Comparison of ENCODE assay signal across 14 mouse cellular contexts in genomic region chr10:100199090-100199690, GRCm38 (mm10).
"Had no signal": no experiment of that assay in that cellular context is flagged by ENCODE, and none has a peak within 500 bp of the region (broad histone marks: within the 10 kb centered on the region; RNA-seq: fewer than 3 reads in every experiment).

No protein-coding gene starts in this region.

- H3K36me3 ChIP-seq: hindbrain, embryonic 15.5 days; kidney, embryonic 15.5 days; limb, embryonic 13.5 days; liver, embryonic 13.5 days; lung, embryonic 15.5 days; midbrain, embryonic 15.5 days; neural tube, embryonic 13.5 days; stomach, embryonic 15.5 days had no signal

- H3K27ac ChIP-seq: hindbrain, embryonic 15.5 days; kidney, embryonic 15.5 days; limb, embryonic 13.5 days; liver, embryonic 13.5 days; lung, embryonic 15.5 days; midbrain, embryonic 15.5 days; neural tube, embryonic 13.5 days; stomach, embryonic 15.5 days had no signal

- H3K4me2 ChIP-seq: hindbrain, embryonic 15.5 days; kidney, embryonic 15.5 days; limb, embryonic 13.5 days; liver, embryonic 13.5 days; lung, embryonic 15.5 days; midbrain, embryonic 15.5 days; neural tube, embryonic 13.5 days; stomach, embryonic 15.5 days had no signal

- ATAC-seq: midbrain, embryonic 15.5 days had no signal

- H3K4me1 ChIP-seq: hindbrain, embryonic 15.5 days; limb, embryonic 13.5 days; liver, embryonic 13.5 days; stomach, embryonic 15.5 days had no signal

- H3K9ac ChIP-seq: hindbrain, embryonic 15.5 days; kidney, embryonic 15.5 days; limb, embryonic 13.5 days; liver, embryonic 13.5 days; lung, embryonic 15.5 days; midbrain, embryonic 15.5 days; neural tube, embryonic 13.5 days; stomach, embryonic 15.5 days had no signal

- H3K27me3 ChIP-seq: hindbrain, embryonic 15.5 days; kidney, embryonic 15.5 days; limb, embryonic 13.5 days; liver, embryonic 13.5 days; lung, embryonic 15.5 days; midbrain, embryonic 15.5 days; neural tube, embryonic 13.5 days; stomach, embryonic 15.5 days had no signal

- H3K9me3 ChIP-seq: hindbrain, embryonic 15.5 days; kidney, embryonic 15.5 days; limb, embryonic 13.5 days; liver, embryonic 13.5 days; lung, embryonic 15.5 days; midbrain, embryonic 15.5 days; neural tube, embryonic 13.5 days; stomach, embryonic 15.5 days had no signal

- DNase-seq: kidney, adult 11 months; left cerebral cortex, postnatal 4 days; liver, embryonic 13.5 days; retina, postnatal 1 day; right cerebral cortex, postnatal 4 days; thymus, adult 2 months; thymus, postnatal 25 days had no signal

- H3K4me3 ChIP-seq: hindbrain, embryonic 15.5 days; kidney, embryonic 15.5 days; limb, embryonic 13.5 days; liver, embryonic 13.5 days; lung, embryonic 15.5 days; midbrain, embryonic 15.5 days; neural tube, embryonic 13.5 days; stomach, embryonic 15.5 days had no signal
